Mouse (Mus musculus) embryo, embryonic 9.5 days (tissue): ENCODE measurements around the gene Dynlt1b.
"Not testable (repeated sequence)": the region's sequence is repeated elsewhere in the genome, so short reads cannot be mapped to it uniquely, and the experiment has no call there.

Experiments used
- DNase-seq: peaks from one replicate; pipeline ENCODE4 v3.0.0-alpha.2; 2017; ENCODE audit errors: extremely low spot score

Dynlt1b gene

GRCm38 (mm10) chr17:6429945-6430344 is at the start of gene Dynlt1b:
Gene Dynlt1b (plus strand): TSS chr17:6430112.
- peak; percentile 100 for DNase-seq

- not testable (repeated sequence) for DNase-seq
Measured at GRCm38 (mm10) chr17:6380182-6380841, 49.6 kb upstream of the Dynlt1b start.

GRCm38 (mm10) chr17:6381071-6381682 is 48.7 kb upstream of the Dynlt1b start:
- not testable (repeated sequence) for DNase-seq

GRCm38 (mm10) chr17:6386927-6387326 is 43.0 kb upstream of the Dynlt1b start:
- DNase-seq: not testable (repeated sequence)

GRCm38 (mm10) chr17:6387380-6387911 is 42.5 kb upstream of the Dynlt1b start:
- DNase-seq: not testable (repeated sequence)

GRCm38 (mm10) chr17:6389463-6389862 is 40.4 kb upstream of the Dynlt1b start:
- DNase-seq: not testable (repeated sequence)

GRCm38 (mm10) chr17:6390731-6391130 is 39.2 kb upstream of the Dynlt1b start:
- DNase-seq: not testable (repeated sequence)

- DNase-seq: not testable (repeated sequence)
Measured at GRCm38 (mm10) chr17:6391736-6392135, 38.2 kb upstream of the Dynlt1b start.

GRCm38 (mm10) chr17:6392473-6393340 is 37.2 kb upstream of the Dynlt1b start:
- not testable (repeated sequence) for DNase-seq

- DNase-seq: not testable (repeated sequence)
Measured at GRCm38 (mm10) chr17:6398079-6398478, 31.8 kb upstream of the Dynlt1b start.

- DNase-seq: peak; percentile 2
Measured at GRCm38 (mm10) chr17:6398816-6399215, 31.1 kb upstream of the Dynlt1b start.

GRCm38 (mm10) chr17:6399281-6400096 is 30.4 kb upstream of the Dynlt1b start:
- peak; percentile 67 for DNase-seq

GRCm38 (mm10) chr17:6400097-6400489 is 29.8 kb upstream of the Dynlt1b start:
- DNase-seq: not testable (repeated sequence)

GRCm38 (mm10) chr17:6404493-6404892 is 25.4 kb upstream of the Dynlt1b start:
- DNase-seq: not testable (repeated sequence)

- DNase-seq: not testable (repeated sequence)
Measured at GRCm38 (mm10) chr17:6406972-6407371, 22.9 kb upstream of the Dynlt1b start.

- DNase-seq: not testable (repeated sequence)
Measured at GRCm38 (mm10) chr17:6410713-6411213, 19.1 kb upstream of the Dynlt1b start.

GRCm38 (mm10) chr17:6417118-6417517 is 12.8 kb upstream of the Dynlt1b start:
- not testable (repeated sequence) for DNase-seq

GRCm38 (mm10) chr17:6420557-6420956 is 9.4 kb upstream of the Dynlt1b start:
- DNase-seq: not testable (repeated sequence)

- DNase-seq: not testable (repeated sequence)
Measured at GRCm38 (mm10) chr17:6421547-6422326, 8.2 kb upstream of the Dynlt1b start.

- DNase-seq: not testable (repeated sequence)
Measured at GRCm38 (mm10) chr17:6422370-6422769, 7.5 kb upstream of the Dynlt1b start.
